Mouse (Mus musculus) Muller cell, postnatal 12 days (primary cell): ENCODE measurements around the gene Olfr1209.

Source experiments
- DNase-seq: peaks from one replicate; pipeline ENCODE4 v3.0.0-alpha.2; 2015; ENCODE audit errors: inconsistent ontology term

Gene Olfr1209

GRCm38 (mm10) chr2:88915057-88915456 lies at the start of gene Olfr1209:
Gene Olfr1209 (minus strand): TSS chr2:88915157.
- DNase-seq: no peak

DNA sequence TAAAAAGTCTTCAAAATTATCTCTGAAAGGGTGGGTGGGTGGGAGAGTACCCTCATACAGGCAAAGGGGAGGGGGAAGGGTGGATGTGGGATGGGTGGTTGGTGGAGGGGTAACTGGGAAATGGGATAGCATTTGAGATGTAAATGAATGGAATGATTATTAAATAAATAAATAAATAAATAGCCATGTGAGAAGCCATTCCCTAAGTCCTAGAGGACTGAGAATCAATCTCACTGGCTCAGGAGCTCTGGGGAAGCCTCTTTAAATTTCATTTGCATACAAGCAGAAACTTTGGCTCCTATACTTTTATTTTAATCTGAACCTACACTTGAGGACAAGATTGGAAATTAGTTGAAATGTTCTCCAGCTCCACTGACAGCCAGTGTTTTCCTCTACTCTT lies 38.7 kb upstream of the Olfr1209 start, which contains the start of gene Olfr1212:
Olfr1212 (plus strand) TSS at position 301 of the 400 bp plus-strand sequence.
- DNase-seq: no peak

- no peak for DNase-seq
Observed at GRCm38 (mm10) chr2:88938011-88938410, 23.1 kb upstream of the Olfr1209 start, which contains the start of gene Olfr1211. Gene Olfr1211 (minus strand): TSS chr2:88938111.

GRCm38 (mm10) chr2:88902211-88902610 lies 12.7 kb downstream of the Olfr1209 start, which contains the start of gene Olfr1208:
Gene Olfr1208 (minus strand): TSS chr2:88902311.
- DNase-seq: no peak

DNA sequence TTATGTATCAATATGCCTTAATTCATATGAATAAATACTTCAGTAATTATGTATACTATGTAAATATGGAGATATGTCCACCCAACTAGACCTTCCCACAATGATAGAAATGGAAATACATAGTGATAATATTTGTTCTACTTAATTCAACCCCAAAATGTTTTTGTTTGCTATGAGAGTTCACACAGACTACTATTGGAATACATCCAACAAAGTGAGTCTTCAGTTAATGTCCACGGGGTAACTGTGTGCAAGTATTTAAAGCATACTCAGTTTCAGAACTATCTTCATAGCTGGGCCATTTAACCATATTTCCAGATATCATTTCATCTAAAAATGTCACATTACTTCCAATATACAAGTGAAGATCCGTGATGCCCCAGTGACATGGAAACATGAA lies 52.0 kb downstream of the Olfr1209 start, which contains the start of gene Olfr1206:
Olfr1206 (plus strand) TSS at position 301 of the 400 bp plus-strand sequence.
- no peak for DNase-seq
